Mouse (Mus musculus) thymus, postnatal 25 days (tissue): ENCODE data around the gene Atoh7.
"Not testable (repeated sequence)": the region's sequence is repeated elsewhere in the genome, so short reads cannot be mapped to it uniquely, and the experiment has no call there.

Experiments
- DNase-seq: peaks from one replicate; pipeline ENCODE4 v3.0.0; 2022

Gene Atoh7

DNA sequence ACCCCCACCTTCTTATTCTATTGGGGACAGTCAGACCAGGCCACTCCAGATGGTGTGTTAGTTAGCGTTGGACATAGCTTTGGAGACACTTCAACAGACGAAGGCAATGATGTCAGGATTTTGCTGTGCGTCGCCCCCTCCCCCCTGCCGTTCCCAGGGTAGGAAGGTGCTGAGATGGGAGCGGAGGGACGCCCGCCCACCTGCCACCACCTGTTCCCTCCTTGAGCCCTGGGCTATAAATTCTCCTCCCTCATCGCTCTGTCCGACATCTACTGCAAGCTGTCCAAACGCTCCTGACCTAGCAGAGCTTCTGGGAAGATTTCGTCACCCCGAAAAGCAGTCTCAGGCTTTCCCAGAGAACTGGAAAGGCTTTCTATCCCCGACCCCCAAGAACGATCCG, at the start of gene Atoh7:
TSS of gene Atoh7 (plus strand) at position 131 of the 400 bp plus-strand sequence.
- DNase-seq: no peak

DNA sequence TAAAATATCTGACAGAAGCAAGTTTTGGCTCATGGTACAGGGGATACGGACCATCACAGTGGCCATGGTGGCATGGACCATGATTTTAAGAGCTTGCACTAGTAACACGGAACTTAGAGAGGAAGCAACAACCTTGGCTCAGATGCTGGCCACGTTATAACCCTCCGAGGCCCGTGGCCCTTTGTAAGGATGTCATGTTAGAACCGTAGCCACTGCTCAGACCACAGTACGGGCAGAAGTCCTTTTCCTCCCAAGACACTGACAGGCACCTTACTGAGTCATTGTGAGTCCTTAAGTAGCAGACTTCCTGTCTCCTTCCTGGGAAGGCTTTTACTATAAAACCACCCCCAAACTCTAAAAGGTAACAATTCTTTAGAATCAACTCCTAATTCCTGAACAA, 48.2 kb upstream of the Atoh7 start:
- DNase-seq: no peak

DNA sequence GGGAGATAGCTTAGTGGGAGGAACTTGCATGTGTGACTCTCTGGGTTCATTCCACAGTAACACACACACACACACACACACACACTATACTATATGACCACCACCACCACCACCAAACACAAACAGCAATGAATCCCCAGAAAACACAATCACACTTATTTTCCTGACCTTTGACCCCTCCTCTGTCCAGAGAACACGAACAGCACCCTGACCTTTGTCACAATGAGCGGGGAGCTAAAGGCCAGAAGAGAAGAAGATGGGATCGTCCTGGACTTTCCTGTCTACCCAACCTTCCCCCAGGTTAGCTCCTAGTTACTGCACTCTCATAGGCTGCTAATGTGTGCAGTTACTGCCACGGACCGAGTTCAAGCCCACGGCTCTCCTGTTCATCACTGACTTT, 47.4 kb upstream of the Atoh7 start:
- DNase-seq: no peak

DNA sequence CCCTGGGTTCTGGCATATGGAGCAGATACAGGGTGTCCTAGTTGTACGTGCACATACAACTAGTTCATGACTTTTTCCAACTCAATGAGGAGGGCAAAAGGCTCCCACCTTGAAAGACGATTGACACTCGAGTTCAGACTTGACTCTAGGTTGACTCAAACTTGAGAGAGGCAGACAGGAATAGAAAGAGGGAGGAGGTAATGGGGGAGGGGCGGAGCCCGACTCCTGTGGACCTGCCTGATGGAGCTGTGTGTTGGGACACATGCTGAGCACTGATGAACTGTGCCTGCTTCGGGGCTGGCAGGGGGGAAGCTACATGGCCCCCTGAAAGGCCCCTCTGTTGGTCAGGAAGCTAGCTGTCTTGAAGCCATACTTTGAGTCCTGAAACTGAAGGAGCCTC, 46.4 kb upstream of the Atoh7 start:
- DNase-seq: no peak

DNA sequence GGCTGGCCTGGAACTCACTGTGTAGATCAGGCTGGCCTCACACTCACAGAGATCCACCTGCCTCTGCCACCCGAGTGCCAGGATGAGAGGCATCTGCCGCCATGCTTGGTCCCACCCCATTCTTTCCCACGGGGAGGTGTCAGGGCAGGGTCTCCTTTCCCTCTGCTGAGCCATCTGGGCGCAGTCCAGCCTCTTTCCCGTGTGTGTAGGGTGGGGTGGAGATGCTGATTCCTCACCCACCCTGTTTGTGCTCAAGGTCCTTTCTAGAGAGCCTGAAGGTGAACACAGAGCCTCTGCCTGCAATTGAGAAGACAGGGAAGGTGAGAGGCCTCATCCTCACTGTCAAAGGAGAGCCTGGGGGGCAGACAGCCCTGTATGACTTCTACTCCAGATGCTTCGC, 45.4 kb upstream of the Atoh7 start:
- not testable (repeated sequence) for DNase-seq

DNA sequence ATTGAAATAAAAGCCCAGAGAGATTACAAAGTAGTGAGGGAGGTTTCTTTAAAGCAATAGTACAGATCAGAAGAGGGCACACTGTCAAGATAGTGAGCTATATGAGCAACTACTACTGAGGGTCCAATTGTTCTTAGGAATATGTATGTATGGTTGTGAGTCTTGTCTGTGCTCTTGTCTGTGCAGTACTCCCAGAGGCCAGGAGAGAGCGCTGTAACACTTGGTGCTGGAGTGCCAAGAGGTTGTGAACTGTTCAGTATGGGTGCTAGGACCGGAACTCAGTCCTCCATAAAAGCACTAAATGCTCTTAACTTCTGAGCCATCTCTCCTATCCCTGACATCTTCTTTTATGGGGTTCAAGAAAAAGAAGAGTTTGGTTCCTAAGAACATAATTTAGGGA, 44.9 kb upstream of the Atoh7 start:
- peak; percentile 3 for DNase-seq

DNA sequence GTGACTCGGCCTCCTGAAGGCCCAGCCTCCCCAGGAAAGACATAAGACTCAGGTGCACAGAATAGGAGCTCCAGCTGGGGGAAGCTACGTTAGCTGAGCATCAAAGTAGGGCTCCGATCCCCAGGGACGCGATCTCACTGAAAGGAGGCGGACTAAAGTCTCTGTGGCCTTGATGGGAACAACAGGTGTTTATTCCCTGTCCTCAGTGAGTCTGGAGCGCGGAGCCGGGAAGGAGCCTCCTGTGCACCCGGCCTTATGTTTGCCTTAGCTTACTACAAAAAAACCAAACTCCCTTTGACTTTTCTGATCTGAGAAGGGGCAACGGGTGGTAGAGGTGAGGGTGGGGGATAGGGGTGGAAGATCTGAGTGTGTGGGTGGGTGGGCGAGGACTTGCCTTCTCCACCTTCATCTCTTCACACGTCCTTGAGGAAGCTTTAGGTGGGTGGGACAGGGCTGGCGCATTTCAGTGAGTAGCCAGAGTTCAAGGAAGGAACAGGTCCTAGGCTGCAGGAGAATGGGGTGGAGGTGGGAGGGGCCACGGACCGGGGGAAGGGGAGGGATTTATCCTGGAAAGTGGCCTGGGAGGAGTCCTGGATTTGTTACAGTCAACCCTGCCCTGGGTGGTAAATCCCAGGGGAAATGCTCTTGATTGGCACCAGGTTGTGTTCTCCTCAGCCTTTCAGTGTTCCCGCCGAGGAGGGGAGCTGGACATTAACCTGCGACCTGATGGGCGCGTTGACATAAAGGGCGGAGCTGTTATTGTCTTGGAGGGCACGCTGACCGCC, 42.3 kb upstream of the Atoh7 start:
- no peak for DNase-seq

DNA sequence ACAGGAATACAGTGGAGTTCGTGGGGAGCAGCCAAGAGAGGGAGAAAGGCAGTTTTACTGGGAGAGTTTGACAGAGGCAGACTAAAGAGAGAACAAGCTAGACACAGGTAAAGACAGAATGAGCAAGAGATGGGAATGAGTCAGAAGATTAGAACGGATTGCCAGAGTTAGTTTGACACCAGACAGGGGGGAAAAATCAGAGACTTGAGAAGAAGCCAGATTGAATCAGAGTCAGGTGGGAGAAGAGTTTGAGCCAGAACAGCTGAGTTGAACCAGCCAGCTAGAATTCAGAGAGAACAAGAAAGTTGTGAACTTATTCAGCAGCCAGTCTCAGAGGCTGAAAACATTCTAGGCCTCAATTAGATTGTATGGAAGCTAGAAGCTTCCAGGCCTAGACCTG, 39.6 kb upstream of the Atoh7 start, which contains the start of gene Pbld1:
TSS of gene Pbld1 (plus strand) at position 301 of the 400 bp plus-strand sequence.
- no peak for DNase-seq

DNA sequence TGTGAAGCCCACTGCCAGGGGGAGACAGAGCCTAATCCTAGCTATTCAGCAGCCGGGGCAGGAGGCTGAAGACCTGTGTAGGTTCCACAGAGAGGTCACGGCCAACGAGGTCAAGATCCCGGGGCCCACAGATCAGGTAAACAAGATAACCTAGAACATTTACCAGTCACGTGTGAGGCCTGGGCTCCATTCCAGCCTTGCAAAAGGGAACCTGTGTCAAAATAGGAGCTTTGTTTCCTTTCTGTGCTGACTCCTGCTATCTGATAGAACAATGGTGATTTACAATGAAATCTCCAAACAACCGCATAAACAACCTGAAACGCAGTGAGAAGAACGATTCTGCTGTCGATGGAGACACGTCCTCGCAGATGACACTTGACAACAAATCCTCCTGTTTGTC, 39.0 kb upstream of the Atoh7 start:
- DNase-seq: no peak

DNA sequence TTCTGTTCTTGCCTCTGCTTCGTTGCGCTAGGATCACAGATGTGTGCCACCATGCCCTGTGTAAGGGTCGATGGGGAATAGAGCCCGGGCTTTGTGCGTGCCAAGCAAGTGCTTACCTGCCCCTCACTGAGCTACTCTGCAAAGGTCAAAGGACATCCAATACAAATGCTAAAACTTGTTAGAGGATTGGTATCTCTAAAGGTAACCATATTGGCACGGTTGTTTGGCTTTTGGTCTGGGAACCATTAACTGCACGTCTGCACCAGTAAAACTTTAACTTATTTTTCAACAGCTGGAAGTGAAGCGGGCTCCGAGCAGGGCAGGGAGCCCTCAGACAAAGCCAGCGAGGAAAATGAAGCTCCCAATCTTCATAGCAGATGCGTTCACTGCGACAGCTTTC, 38.2 kb upstream of the Atoh7 start:
- no peak for DNase-seq

DNA sequence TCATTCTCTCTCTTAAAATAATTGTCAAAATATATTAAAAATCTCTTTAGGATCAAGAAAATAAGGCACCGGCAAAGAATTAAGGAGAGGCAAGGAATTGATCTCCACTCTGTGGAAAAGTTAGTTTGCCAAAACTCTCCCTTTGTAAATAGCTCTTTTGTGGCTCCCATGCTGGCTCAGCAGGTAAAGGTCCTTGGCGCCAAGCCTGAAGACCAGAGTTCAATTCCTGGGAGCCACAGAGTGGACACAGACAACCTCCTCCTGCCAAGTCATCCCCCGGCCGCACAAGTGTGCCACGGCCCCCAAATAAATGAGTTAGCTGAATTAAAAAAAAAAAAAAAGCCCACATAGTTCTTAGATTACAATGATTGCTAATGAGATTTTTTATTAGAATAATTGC, 36.8 kb upstream of the Atoh7 start:
- DNase-seq: no peak

DNA sequence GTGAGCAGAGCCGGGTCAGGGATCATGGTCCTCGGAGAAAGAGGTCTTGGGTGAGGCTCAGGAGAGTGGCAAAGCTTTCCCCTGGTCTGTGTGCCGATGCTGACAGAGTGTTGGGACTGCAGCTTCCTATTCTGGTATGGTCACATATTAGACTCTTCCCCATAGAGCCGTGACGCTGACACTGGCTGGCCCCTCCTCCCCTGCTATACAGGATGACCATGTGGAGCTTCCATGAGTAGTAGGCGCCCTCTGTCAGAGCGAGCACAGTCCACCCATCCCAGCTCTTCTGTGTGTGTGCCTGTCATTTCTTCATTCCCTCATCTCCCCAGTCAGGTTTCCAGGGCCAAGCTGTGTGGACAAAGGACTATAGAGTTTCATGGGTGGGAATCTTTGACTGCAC, 36.1 kb upstream of the Atoh7 start:
- no peak for DNase-seq

DNA sequence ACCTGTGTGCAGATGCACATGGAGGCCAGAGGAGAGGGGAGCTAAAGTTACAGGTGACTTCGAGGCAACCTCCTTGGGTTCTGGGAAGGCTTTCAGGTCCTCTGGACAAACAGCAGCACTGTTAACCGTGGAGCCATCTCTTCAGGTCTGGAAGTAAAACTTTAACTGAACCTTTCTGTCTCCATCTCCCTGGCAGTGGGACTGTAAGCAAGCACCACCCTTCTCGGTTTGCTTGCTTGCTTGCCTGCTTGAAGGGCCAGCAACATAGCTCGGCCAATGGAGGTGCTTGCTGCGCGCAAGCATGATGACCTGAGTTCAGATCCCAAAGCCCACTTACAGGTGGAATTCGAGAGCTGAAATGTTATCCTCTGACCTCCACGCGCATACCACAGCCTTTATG, 34.9 kb upstream of the Atoh7 start:
- no peak for DNase-seq

DNA sequence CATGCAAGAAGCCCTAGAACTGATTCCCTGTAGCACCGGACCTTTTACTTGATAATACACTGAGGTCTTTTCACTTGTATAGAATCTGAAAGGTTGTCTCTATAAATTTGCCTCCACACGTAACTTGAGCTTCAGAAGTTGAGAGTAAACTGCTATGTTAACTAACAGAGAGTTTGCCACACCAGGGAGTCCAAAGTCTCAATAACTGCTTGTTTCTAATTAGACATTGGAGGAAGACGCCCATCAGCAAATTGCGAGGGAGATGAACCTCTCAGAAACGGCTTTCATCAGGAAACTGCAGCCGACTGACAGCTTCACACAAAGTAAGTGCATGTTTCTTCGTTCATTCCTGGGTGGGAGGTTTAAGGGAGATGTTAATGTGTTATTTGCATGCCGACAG, 33.9 kb upstream of the Atoh7 start:
- DNase-seq: no peak

DNA sequence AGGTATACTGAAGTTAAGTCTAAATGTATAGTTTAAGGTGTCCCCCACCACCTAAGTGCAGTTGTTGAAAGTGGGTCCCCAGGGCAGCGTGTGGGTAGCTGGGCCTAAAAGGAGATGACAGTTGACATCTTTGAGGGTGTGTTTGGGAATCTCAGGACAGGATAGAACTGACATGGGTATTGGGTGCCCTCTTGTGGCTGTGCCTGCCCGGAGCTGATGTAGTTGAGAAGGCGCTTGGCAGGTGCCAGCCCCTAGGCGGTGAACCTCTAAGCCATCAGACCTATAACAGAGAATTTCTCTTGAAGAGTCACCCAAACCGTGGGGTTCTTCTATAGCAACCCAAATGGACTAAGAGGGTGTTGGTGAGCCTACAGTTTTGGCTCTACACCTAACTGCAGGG, 33.5 kb upstream of the Atoh7 start:
- DNase-seq: peak; percentile 81

DNA sequence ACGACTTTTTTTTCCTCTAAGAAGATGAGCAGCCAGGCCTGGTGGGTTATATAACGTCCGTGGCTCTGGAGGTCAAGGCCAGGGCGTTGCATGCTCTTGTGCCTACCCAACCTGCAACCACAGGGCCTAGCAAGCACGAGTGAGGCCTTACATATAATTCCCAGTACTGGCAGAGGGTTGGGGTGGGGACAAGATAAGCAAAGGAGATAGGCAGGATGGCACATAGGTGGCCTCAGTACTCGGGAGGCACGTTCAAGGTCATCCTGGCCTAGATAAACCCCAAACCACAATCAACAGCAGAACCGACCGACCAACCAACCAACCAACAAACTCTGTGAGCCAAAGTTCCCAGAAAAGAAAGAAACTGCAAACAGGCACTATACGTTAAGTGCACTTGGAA, 13.1 kb upstream of the Atoh7 start:
- DNase-seq: no peak

DNA sequence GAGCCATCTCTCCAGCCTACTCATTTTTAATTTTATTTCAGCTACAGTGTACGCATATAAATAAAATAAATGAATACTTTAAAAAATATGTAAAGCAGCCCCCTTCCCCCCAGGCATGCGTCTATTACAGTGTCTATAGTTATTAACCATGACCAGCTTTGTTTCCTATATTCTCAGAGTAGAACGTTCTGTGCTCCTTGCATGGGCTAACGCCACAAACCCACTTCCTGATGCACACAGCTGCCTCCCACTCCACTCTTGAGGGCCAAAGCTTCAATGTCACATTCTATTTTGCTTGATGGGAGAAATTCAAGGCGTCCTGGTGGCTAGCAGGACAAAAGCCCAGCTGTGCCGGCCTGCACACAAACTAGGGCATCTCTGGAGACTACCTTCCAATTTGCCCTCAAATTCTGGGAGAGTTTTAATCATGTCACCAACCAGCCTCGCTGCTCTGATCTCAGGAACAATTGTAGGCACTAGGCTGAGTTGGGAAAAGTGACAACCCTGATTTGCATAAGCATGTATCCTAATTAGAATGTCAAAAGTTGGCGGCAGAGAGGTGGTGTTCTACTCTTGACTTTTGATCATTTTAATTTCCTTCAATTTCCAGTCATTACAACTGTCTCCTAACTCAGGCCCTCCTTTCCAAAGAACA, 10.2 kb upstream of the Atoh7 start:
- DNase-seq: peak; percentile 11

DNA sequence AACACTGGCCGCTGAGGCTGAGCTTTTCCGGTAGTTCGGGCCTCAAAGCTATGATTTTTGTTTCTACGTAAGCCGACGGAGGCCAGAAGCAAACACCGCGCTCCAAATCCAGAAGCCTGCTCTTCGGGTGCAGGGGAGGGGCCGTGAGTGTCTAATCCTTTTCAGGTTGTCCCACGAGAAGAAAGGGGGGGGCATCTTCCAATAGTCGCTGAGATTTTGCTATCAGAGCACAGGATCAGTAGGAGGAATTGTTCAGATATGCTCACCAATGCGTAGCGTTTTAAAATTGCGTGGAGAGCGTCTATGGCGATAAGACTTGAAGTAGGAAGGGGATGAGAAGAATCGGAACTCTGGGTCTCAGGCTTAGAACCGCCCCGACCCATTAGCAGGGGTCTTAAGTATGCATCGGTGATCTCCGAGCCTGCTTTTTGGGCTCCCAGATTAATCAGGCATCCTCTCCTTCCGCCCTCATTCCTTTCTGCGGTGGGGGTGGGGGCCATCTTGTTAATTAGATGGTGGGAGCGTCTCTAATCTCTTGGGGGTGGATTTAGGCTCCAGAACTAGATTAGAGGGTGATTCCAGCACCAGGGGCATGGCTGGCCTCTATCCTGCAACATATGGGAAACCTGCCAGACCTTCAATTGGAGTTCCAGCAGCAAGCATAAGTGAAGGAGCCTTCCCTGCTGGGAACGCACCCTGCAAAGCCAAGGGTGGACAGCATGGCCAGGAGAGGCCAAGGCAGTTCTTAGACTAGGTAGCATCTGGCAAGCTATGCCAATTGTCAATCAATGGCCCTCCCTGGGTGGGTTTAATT, 9.5 kb upstream of the Atoh7 start:
- no peak for DNase-seq

DNA sequence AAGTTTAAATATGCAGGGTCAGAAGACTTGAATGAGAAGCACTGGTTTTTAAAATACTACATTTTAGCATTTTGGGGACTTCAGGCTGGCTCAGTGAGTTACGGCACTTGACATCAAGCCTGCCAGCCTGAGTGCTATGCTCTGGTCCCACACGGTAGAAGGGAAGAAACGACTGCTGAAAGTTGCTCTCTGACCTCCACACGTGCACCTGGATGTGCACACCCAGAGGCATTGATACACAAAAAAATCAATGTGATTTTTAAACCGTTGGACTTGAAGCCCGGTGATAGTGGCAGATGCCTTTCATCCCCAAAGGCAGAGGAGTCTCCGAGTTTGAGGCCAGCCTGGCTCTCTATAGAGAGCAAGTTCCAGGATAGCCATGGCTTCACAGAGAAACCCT, 7.5 kb upstream of the Atoh7 start:
- DNase-seq: no peak

DNA sequence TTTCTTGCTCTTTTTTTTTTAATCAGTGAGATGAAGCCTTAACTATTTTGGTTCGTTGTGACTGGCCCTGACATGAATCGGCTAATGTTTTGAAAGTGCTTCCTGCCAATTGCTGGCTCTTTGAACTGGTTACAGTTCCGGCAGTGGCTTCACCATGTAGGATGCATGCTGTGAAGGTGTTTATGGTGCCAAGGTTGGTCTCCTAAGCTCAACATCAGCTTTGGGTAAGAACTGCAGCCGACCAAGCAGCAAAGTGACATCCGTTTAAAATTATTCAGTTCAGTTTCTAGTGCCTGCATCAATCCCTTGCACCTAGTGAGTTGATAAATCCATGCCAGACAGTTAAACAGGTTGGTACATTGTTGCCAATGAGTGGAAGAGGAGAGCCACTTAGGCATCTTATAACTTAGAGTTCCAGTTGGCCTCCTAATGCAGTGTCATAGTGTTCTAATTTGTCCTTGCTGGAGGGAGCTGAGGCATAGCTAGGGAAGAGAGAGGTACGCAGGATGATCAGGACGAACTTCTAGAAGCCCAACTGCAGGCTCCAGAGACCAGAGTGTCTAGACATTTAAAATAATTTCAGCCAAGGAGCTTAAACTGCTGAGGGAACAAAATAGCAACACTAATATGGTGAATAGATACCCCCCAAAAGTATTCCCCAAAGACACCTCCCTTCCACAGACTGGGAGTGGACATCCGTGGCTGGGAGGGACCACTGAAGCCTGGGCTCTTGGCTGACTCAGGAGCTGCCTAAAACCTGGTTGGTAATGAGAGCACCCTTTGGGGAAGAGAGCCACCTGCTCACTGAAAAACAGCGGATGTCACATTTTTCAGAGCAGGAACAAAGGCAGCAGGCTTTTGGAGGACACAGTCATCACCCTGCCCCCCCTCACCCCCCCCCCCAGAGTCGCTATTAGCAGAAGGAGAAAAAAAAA, 6.6 kb upstream of the Atoh7 start:
- DNase-seq: peak; percentile 15

DNA sequence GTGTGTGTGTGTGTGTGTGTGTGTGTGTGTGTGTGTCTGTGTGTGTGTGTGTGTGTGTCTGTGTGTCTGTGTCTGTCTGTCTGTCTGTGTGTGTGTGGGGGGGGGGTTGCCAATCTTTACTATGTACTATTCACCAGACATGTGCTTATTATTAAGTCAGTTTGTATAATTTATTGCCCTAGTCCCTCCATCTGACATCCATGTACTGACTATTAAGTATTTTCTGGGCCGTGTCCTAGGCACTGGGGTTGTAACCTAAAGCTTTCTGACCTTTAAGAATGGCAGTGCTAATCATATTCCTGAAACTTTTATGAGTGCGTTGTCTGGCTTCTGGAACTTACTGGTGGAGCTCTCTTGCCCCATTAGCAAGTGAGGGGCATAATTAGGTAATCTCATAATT, 2.7 kb upstream of the Atoh7 start:
- DNase-seq: no peak

DNA sequence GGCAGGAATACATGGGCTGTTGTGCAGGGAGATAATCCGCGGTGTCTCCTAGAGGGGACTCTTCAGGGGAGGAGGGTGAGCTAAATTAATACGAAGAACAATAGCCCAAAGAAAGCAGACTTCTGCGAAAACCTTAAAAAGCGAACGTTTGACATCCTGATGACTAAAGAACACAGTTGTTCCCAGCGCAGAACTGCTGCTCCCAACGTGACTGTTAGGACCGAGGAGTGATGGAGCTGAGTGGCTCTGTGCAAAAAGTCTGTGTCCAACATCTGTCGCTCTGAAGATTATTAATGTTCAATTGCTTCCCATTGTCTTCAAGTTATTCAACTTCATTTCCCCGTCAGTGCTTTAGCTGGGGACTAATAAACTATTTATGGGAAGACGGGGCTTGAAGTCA, 1.3 kb upstream of the Atoh7 start:
- no peak for DNase-seq
